Mouse (Mus musculus) ES-CJ7 (cell line): Measurements from ENCODE around the gene Zfyve28.
A peak's percentile ranks its signal among the peaks of the same experiment; 100 is the strongest.

Source experiments
- DNase-seq: peaks from one replicate; pipeline ENCODE4 v3.0.0; 2011; ENCODE audit warnings: low read depth, low spot score

Zfyve28 gene

DNA sequence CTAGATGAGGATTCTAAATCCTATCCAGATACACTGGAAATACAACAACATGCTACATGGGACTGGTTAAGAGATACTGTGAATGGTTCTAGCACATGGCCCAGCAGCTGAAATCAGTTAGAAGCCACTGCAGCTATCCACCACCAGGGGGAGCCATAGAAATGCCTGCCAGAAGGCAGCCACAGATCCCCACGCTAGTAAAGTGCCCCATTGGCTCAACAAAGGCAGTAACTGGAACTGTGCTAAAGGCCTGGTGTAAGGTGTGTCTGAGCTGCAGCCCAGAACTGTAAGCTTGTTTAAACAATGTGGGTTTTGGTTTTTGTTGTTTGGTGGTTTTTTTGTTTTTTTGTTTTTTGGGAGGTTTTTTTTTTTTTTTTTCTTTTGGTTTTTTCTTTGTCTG, 78.0 kb downstream of the Zfyve28 start:
- peak; percentile 93 for DNase-seq

- no peak for DNase-seq
Measured at GRCm38 (mm10) chr5:34207503-34207902, 80.7 kb downstream of the Zfyve28 start.

DNA sequence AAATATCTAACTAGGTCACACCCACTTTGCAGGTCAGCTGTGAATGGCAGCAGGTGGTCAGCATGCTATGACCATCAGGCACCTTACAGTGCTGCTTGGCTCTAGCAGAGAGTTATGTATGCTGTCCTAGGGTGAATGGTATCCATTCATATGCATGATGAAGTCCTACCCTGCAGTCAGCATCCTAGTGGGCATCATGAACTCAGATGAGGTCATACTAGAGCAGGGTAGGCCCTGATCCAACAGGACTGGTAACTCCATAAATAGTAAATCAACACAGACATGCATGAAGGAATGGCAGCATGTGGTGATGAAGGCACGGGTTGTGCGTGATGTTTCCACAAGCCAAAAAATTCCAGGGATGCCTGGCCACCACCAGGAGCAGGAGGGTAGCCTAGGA, 82.5 kb downstream of the Zfyve28 start:
- DNase-seq: no peak

- no peak for DNase-seq
Measured at GRCm38 (mm10) chr5:34204911-34205310, 83.3 kb downstream of the Zfyve28 start.

GRCm38 (mm10) chr5:34202006-34202405, 86.2 kb downstream of the Zfyve28 start:
- no peak for DNase-seq

DNA sequence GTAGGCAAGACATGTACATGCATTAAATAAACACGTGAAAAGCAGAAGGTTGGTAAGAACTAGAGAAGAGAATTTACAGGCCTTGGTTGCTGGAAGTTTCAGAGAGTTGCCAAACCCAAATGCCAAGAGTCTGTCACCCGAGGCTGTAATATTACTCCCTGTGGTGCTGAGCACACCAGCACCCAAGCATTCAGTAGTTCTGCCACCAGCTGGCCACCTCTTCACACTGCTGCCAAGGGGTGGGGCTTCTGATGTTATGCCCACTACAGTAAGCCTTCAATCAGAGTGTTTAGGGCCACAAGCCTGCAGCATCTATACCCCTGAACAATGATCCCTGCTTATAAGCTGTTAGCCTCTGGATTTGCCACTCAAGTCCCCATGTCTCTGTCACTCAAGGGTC, 86.9 kb downstream of the Zfyve28 start:
- DNase-seq: no peak

- no peak for DNase-seq
Measured at GRCm38 (mm10) chr5:34198615-34199014, 89.6 kb downstream of the Zfyve28 start.

DNA sequence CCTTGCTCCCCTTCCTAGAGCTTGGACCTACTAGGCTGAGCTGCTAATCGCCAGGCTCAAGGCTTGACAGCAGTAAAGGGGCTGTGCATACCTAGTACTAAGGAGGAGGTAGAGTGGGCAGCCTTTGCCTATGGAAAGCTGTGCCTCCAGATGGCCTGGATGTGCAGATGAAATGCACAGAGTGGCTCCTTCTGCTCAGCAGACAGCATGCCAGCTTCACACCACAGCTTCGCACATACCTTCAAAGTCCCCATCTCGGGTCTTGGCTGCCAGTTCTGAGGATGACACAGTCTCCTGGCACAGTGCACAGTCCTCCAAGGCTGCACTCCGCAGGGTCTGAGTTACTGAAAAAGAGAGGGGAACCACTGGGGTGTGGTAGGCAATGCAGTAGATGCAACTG, 91.0 kb downstream of the Zfyve28 start:
- DNase-seq: no peak

DNA sequence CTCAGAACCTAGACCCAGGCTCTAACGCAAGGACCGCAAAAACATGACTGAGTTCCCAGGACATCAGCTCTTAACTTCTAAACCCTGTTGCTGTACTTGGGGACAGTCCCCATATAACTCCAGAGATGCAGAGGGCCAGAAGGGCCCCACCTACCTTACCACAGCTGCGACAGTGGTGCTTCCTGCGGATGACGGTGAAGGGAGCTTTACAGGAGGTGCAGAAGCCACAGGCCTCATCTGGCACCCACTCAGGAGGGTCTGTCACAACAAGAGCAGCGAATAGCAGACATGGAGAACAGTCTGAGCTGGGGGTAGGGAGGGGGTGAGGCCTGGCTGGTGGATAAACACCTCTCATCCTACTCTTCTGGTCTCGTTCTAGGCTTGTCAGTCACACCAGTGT, 91.8 kb downstream of the Zfyve28 start:
- no peak for DNase-seq

DNA sequence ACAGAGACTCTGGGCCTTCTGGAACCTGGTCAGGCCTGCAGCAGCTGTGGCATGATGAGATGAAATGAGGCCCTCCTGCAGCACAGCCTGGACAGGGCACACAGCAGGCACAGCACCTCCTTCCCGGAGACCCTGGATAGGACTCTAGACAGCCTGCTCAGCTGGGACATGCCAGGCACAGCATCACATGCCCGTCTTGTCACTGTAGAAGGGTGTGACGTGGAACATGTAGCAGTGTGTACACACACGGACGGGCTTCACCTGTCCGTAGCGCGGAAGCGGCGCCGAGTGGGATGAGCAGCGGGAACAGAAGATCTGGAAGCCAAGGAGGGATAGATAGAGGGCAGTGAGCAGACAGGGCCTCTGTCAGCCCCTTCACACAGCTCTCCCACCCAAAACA, 92.5 kb downstream of the Zfyve28 start:
- DNase-seq: no peak

DNA sequence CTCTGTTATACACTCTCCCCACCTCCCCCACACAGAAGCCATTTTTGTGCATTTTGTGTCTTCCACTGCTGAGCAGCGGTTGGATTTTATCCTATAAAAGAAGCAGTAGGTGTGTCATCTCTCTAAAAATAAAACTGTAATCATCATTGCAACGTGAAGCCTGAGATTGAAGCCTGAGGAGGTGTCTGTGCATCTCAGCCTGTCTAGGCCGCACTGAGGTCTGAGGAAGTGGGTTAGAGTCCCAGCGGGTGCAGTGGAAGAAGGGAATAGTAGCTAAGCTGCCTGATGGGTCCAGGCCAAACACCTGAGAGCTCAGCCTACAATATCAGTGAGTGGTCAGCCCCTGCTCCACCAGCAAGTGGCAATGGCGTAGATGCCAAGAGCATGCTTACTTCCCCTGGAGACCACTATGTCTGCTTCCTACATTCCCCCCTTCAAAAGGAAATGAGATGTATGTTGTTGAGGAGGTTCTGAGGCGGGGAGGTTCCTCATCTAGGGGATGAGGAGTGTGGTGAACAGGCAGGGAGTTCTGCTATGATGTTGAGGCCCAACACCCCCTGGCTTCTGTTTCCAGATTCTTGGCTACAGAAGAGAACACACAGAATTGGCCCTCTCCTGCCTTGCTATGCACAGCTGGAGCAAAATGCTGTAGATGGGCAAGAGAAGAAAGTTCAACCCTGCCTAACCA, 93.1 kb downstream of the Zfyve28 start:
- DNase-seq: no peak

- DNase-seq: no peak
Measured at GRCm38 (mm10) chr5:34194426-34194825, 93.8 kb downstream of the Zfyve28 start.

DNA sequence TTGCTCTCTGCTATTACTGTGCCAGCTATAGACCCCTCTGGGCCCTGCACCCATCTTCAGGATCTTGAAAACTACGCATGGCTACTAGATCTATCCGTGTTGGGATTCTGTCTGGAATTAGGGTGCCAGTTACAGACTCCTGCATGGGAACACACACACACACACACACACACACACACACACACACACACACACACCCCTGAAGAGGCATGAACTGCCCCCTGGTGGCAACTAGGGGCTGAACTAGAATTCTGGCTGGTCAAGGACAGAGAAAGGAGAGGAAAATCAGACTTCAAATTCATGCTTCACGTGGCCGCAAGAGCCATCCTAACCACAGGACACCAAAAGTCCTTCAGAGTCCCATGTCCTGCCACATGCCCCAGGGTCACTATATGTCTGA, 96.4 kb downstream of the Zfyve28 start:
- DNase-seq: no peak

- no peak for DNase-seq
Measured at GRCm38 (mm10) chr5:34191021-34191420, 97.2 kb downstream of the Zfyve28 start.

DNA sequence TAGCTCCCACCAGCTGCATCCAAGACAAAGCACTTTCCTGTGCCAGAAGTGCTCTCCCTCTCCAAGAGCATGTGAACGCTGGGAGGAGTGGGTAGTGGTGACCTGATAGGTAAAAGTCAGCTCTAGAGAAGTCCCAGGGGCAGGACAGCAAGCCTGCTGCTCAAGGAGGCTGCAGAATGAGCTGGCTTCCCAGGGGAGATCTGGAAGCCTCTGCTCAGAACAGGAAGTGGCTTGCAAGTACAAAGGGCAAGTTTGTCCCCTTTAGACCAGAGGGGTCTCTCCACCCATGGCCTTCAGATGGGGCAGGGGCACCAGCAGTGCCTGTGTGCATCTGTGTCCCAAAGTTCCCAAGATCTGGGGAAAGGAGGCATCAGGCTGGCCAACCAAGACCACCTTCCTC, 98.7 kb downstream of the Zfyve28 start:
- no peak for DNase-seq

- no peak for DNase-seq
Measured at GRCm38 (mm10) chr5:34188856-34189255, 99.4 kb downstream of the Zfyve28 start.

DNA sequence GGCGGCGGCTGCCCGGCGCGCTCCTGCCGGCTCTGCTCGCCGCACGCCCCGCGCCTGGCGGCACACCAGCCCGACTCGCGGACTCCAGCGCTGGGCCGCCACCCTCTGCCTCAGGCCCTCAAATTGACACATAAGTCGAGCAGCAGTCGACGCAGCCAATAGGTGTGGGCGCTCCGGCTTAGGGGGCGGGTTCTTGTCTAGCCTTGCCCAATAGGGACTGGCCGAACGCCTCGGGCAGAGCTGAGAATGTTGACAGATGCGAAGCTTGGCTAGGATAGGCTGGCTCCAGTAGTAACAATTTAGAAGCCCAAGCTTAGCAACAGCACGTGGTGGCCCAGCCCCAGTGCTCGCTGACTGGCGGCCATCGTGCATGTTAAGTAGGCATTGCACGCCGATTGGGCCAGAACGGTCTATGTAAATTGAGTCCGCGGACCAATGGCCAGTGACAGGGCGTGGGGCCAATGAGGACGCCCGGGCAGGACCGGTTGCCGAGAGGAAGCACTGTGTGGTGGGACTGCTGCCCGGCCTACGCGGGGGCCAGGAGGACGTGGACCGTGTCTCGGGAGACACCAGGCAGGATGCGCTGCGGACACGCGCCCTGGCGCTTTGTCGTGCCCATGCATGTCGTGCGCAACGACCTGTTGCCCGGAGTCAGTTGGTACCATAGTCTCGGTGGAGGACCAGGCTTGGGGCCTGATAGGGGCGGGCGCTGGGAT, 100.5 kb downstream of the Zfyve28 start, which contains the start of gene Mxd4:
TSS of gene Mxd4 (minus strand) at position 120 of the 716 bp plus-strand sequence.
- peak; percentile 99 for DNase-seq

DNA sequence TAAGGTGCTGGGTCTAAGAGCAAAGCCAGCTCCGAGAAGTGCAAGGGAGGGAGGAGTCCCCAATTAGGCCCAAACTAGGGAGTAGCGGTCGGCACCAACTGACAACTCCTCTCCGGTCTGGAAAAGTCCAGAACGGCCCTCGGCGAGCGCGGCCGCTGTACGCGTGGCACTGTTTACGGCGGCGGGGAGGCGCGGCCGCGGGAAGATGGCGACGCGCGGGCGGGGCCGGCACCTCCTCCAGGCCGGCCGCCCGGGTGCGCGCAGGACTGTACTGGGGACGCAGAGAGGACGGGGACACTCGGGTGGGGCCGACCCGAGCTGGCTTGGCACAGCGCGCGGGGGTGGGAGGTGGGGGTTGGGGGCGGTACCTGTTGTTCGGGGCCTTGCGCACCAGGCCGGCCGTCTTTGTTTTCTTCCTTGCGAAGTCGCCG, 101.3 kb downstream of the Zfyve28 start:
- DNase-seq: no peak

DNA sequence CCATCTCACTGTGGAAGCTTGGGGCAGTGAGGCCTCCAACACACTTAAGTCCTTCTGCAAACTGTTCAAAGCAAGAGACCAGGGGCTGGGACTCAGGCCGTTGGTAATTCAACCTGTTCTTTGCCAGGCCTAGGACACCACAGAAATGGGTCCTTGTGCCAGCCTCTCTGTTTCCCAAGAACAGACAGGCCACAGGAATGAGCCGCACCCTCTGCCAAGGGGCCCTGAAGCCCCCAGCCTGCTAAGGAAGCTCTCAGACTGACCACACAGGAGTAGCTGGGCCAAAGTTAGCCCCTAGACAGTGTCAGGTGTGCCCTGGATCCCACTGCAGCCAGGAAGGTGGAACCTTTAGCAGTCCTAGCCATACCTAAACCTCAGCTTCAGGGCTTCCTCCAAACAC, 101.9 kb downstream of the Zfyve28 start:
- DNase-seq: no peak

DNA sequence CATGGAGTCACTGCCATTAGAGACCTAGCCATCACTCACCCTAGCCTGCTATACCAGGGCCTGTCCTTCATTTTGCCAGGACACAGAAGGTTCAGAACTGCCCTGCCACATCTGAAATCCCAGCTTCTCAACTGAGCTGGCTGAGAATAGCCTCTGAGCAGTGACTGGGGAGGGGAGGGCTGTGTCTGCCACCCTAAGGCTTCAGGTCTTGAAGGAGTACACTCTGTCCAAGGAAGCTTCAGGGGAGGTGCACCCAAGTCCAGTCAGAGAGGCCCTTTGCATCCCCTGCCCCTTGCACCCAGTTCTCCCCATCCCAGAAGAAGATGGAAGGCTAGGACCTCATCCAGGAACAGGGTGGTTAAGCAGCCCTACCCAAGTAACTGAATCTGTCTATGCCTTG, 102.5 kb downstream of the Zfyve28 start:
- DNase-seq: no peak

DNA sequence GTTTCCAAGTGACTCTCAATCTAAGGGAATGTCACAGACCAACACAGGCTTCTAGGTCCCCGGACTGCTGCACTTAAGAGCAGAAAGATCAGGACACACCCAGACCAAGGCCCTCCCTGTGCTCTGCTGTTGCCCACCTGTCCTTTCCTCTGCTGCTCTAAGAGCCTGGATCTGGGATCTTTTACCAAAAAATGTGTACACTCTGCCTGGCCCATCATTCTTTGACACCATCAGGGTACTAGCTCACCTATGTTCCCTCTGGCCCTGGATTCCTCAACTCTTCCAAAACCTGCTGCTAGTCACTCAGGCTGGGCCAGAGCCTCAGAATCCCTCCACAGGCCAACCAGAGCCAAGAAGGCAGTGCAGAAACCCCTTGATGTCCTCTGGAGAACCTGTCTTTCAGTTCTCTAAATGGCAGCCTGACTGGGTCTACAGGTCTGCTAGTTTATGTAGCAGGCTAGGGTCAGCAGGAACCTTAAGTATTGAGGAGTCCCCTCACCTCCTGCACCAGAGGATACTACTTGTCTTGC, 103.1 kb downstream of the Zfyve28 start:
- no peak for DNase-seq

DNA sequence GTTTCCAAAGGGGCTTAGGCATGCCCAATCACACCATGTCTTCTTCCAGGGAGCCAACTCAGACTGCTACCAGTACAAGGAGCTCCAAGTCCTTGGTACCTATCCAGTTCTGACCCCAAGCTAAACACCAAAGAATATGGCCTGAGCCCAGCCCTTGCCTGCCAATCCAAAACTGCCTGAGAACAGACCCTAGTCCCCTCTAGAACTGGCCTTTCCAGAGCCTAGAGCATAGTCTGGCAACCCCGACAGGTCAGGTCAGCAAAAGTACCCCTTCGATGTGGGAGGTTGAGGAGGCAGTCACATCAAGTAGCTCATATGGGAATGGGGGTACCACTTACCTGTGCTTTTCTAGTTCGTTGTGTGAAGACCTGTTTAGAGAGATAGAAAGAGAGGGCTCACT, 104.3 kb downstream of the Zfyve28 start:
- DNase-seq: no peak
